Mouse (Mus musculus) hindbrain, embryonic 11.5 days (tissue): ENCODE measurements at regions not wholly inside any gene's neighbourhood (a gene's known extent, or its start where the extent isn't known, plus 50 kb on each side); places are given as distances from the start of the nearest gene placed in this dataset.

Experiments
- ATAC-seq: fragments of 200-750 bp; cut with Nextera tagmentation; 2 replicates; pipeline ENCODE4 v1.8.0; 2017; ENCODE audit warnings: mild to moderate bottlenecking, moderate TSS enrichment, moderate library complexity; ENCODE audit not compliant: low FRiP score
- DNase-seq: peaks from one replicate; pipeline ENCODE4 v3.0.0-alpha.2; 2015; ENCODE audit warnings: low spot score
- H3K27ac ChIP-seq: fragments of 300-500 bp; sonication (generic); 2 replicates; pipeline ENCODE4 v1.5.1; 2014; ENCODE audit warnings: mild to moderate bottlenecking, low read depth, low read length
- H3K27me3 ChIP-seq: fragments of 300-500 bp; sonication (generic); 2 replicates; pipeline ENCODE4 v1.6.1; 2014; ENCODE audit warnings: mild to moderate bottlenecking, low read length, moderate library complexity, mixed read lengths; ENCODE audit not compliant: control insufficient read depth, insufficient read depth
- H3K36me3 ChIP-seq: fragments of 300-500 bp; sonication (generic); 2 replicates; pipeline ENCODE4 v1.6.1; 2014; ENCODE audit warnings: mild to moderate bottlenecking, low read length, moderate library complexity, mixed read lengths; ENCODE audit not compliant: control insufficient read depth, insufficient read depth
- H3K4me1 ChIP-seq: fragments of 300-500 bp; sonication (generic); replicated peaks from 2 replicates; pipeline ENCODE4 v1.6.1; 2014; ENCODE audit warnings: low read length, mixed read lengths; ENCODE audit not compliant: control insufficient read depth, insufficient read depth
- H3K4me2 ChIP-seq: fragments of 300-500 bp; sonication (generic); replicated peaks from 2 replicates; pipeline ENCODE4 v1.6.1; 2014; ENCODE audit warnings: mild to moderate bottlenecking, low read depth, low read length
- H3K4me3 ChIP-seq: fragments of 300-500 bp; sonication (generic); 2 replicates; pipeline ENCODE4 v1.5.1; 2014; ENCODE audit warnings: low read depth, low read length
- H3K9ac ChIP-seq: fragments of 300-500 bp; sonication (generic); 2 replicates; pipeline ENCODE4 v1.6.1; 2014; ENCODE audit warnings: low read depth, low read length
- H3K9me3 ChIP-seq: fragments of 300-500 bp; sonication (generic); 2 replicates; pipeline ENCODE4 v1.6.1; 2016; ENCODE audit warnings: low read length; ENCODE audit not compliant: control insufficient read depth
- WGBS: fragments of 180-500 bp; shearing (Covaris S2); extraction: QIAGEN DNeasy Blood & Tissue Kit; methylation state at CpG from one replicate; pipeline ENCODE4 v1.1.7; 2014; 5-methylcytosine and 5-hydroxymethylcytosine counted together

GRCm38 (mm10) chr6:14197107-14197506 is 325.8 kb upstream of the 2610001J05Rik start:
- Histone ChIP-seq H3K4me3 (no peak overlapping the region), H3K9me3 (no peaks in the 10 kb centered on the region), H3K4me1 (no peaks in the 10 kb centered on the region), H3K27me3 (no peaks in the 10 kb centered on the region), H3K4me2 (no peak overlapping the region), H3K36me3 (no peaks in the 10 kb centered on the region), H3K9ac (no peak overlapping the region), H3K27ac (no peak overlapping the region)
- ATAC-seq: no peak
- WGBS: 64% methylated on average over 3 of the region's 3 CpGs
- no peak for DNase-seq

DNA sequence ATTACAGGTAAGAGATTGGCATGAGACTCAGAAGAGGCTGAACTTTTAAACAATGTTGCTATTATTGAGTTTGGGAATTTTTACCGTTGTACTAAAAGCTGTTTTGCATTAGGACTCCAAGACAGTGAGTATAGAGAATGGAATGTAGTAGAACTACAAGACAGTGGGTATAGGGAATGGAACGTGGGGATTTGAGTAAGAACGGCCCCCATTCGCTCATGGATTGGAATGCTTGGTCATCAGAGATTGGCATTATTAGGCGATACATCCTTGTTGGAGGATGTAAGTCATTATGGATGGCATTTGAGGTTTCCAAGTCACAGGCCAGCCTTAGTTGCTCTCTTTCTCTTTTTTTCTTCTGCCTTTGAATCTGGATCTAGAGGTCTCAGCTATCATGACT is 324.0 kb upstream of the 2610001J05Rik start:
- Histone ChIP-seq H3K27ac (no peak overlapping the region), H3K27me3 (no peaks in the 10 kb centered on the region), H3K9me3 (no peaks in the 10 kb centered on the region), H3K4me2 (no peak overlapping the region), H3K4me3 (no peak overlapping the region), H3K36me3 (no peaks in the 10 kb centered on the region), H3K4me1 (no peaks in the 10 kb centered on the region), H3K9ac (no peak overlapping the region)
- DNase-seq (no peak), ATAC-seq (no peak)
- 87% methylated on average over 5 of the region's 5 CpGs for WGBS

DNA sequence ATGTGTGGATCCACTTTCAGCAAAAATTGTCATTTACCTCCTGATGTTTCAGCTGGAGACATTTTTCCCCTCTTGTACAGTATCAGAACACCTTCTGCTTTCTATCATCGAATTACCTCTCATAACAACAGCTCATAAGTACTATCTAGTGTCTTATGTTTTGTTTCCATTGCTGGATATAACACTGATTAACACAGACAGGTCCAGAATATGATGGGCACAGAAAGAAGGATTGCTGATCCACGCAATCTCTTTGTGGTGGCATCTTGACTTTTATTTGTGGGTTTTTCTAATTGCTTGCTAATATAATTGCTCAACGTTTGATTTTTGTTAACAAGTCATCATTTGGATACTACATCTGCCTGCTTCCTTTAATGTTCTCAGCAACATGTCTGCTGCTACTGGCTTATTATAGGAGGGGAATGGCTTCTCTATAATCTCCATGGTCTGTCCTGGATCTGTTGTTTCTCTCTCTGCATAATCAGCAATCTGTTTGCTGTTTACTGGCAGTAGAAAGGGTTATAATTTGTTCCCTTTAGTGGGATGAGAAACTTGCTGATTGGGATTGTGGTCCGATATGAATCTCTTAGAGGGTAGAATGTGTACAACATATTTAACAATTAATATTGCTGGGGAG is 320.2 kb upstream of the 2610001J05Rik start:
- Histone ChIP-seq H3K9ac (no peak overlapping the region), H3K4me3 (no peak overlapping the region), H3K36me3 (no peaks in the 10 kb centered on the region), H3K9me3 (no peaks in the 10 kb centered on the region), H3K27ac (no peak overlapping the region), H3K27me3 (no peaks in the 10 kb centered on the region), H3K4me1 (no peaks in the 10 kb centered on the region), H3K4me2 (no peak overlapping the region)
- WGBS: 83% methylated on average over 4 of the region's 4 CpGs
- DNase-seq (no peak), ATAC-seq (no peak)

DNA sequence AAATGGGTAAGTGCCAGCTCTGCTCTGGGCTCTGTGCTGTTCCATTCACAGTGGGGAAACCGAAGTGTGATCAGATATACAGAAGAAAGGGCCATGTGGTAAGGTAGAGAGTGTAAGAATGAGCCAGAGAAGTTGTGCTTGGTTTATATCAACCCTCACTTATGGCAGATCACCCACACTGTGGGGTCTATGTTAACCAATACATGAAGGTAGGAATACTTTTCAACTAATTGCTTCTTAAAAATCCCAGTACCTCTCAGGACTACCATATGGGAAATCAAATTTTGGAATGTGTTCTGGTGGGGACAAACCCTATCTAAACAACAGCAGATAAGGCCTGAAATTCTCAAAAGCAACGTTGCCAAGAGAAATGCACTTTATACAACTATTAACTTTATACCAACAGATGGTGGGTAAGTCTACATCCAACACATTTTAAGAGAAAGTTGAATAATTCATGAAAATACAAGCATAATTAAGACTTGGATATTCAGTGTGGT is 314.7 kb upstream of the 2610001J05Rik start:
- no peak overlapping the region for H3K27ac ChIP-seq
- no peak overlapping the region for H3K9ac ChIP-seq
- no peak overlapping the region for H3K4me2 ChIP-seq
- DNase-seq: no peak
- H3K4me3 ChIP-seq: no peak overlapping the region
- no peak for ATAC-seq
- H3K4me1 ChIP-seq: no peaks in the 10 kb centered on the region
- H3K9me3 ChIP-seq: no peaks in the 10 kb centered on the region
- H3K36me3 ChIP-seq: no peaks in the 10 kb centered on the region
- H3K27me3 ChIP-seq: no peaks in the 10 kb centered on the region
- WGBS: 76% methylated on average over 2 of the region's 2 CpGs

GRCm38 (mm10) chr6:14147370-14147769 is 276.1 kb upstream of the 2610001J05Rik start:
- Histone ChIP-seq H3K4me3 (no peak overlapping the region), H3K9ac (no peak overlapping the region), H3K4me2 (no peak overlapping the region), H3K27ac (no peak overlapping the region), H3K9me3 (no peaks in the 10 kb centered on the region), H3K4me1 (no peaks in the 10 kb centered on the region), H3K36me3 (no peaks in the 10 kb centered on the region), H3K27me3 (no peaks in the 10 kb centered on the region)
- no peak for ATAC-seq
- no peak for DNase-seq

GRCm38 (mm10) chr6:14146394-14146793 is 275.1 kb upstream of the 2610001J05Rik start:
- Histone ChIP-seq H3K4me3 (no peak overlapping the region), H3K9me3 (no peaks in the 10 kb centered on the region), H3K27ac (no peak overlapping the region), H3K27me3 (no peaks in the 10 kb centered on the region), H3K4me1 (no peaks in the 10 kb centered on the region), H3K4me2 (no peak overlapping the region), H3K9ac (no peak overlapping the region), H3K36me3 (no peaks in the 10 kb centered on the region)
- DNase-seq (no peak), ATAC-seq (no peak)
- WGBS: 91% methylated on average over 4 of the region's 4 CpGs

- Histone ChIP-seq H3K4me3 (no peak overlapping the region), H3K4me2 (no peak overlapping the region), H3K36me3 (no peaks in the 10 kb centered on the region), H3K27me3 (no peaks in the 10 kb centered on the region), H3K4me1 (no peaks in the 10 kb centered on the region), H3K9me3 (no peaks in the 10 kb centered on the region), H3K9ac (no peak overlapping the region), H3K27ac (no peak overlapping the region)
- ATAC-seq (no peak), DNase-seq (no peak)
- WGBS: 84% methylated on average over 8 of the region's 8 CpGs
Observed at GRCm38 (mm10) chr6:14142107-14142751, 270.9 kb upstream of the 2610001J05Rik start.

DNA sequence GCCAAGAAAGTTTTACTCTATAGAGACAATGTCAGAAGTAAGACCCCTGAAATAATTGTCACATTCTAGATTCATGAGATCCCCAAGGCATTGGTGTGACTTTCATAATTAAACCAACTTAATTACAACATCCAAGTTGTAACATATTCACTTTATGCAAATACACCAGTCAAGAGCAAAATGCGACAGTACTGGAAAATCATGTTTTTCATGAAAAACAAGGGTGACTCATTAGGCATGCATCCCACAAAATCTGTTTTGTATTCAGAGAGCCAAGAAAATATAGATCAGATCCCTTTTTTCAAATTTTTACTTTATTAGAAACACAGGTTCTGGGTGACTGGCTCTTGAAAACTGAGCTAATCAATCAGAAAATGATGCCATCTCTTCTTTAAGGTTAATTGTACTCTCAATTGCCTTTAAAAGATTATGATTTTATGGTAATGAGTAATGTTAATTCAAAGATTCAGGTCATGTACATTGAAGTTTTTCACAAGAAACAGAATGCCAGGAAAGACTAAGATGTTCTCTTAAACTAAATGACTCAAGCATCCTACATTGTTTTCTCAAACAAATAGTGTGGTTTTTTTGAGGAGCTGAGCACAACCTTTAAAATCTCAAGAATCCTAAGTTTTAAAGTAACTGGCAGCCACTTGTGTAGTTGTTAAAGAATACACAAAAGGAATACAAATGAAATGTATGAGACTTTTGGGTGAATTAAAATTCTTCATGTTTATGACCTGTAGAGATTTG is 259.2 kb upstream of the 2610001J05Rik start:
- Histone ChIP-seq H3K36me3 (no peaks in the 10 kb centered on the region), H3K9ac (no peak overlapping the region), H3K4me3 (no peak overlapping the region), H3K4me2 (no peak overlapping the region), H3K4me1 (no peaks in the 10 kb centered on the region), H3K27me3 (no peaks in the 10 kb centered on the region), H3K27ac (no peak overlapping the region), H3K9me3 (no peaks in the 10 kb centered on the region)
- ATAC-seq (no peak), DNase-seq (no peak)
- WGBS: 91% methylated on average over 1 of the region's 1 CpGs

GRCm38 (mm10) chr6:14129394-14129793 is 258.1 kb upstream of the 2610001J05Rik start:
- H3K4me3 ChIP-seq: no peak overlapping the region
- H3K36me3 ChIP-seq: no peaks in the 10 kb centered on the region
- ATAC-seq (no peak), DNase-seq (no peak)
- no peaks in the 10 kb centered on the region for H3K4me1 ChIP-seq
- no peak overlapping the region for H3K9ac ChIP-seq
- no peaks in the 10 kb centered on the region for H3K9me3 ChIP-seq
- H3K27me3 ChIP-seq: no peaks in the 10 kb centered on the region
- no peak overlapping the region for H3K4me2 ChIP-seq
- H3K27ac ChIP-seq: no peak overlapping the region
